Mouse (Mus musculus) kidney, postnatal 0 days (tissue): ENCODE measurements at regions not wholly inside any gene's neighbourhood (a gene's known extent, or its start where the extent isn't known, plus 50 kb on each side); places are given as distances from the start of the nearest gene placed in this dataset.

ENCODE experiments used
- ATAC-seq: fragments of 200-750 bp; cut with Nextera tagmentation; replicated peaks from 2 replicates; pipeline ENCODE4 v1.8.0; 2017; ENCODE audit warnings: low read depth, moderate number of reproducible peaks, moderate TSS enrichment, moderate library complexity; ENCODE audit not compliant: low FRiP score
- DNase-seq: peaks from one replicate; pipeline ENCODE4 v3.0.0-alpha.2; 2016; ENCODE audit warnings: low spot score
- H3K27ac ChIP-seq: fragments of 300-500 bp; sonication (generic); 2 replicates; pipeline ENCODE4 v1.5.1; 2014; ENCODE audit warnings: mild to moderate bottlenecking
- H3K27me3 ChIP-seq: fragments of 300-500 bp; sonication (generic); 2 replicates; pipeline ENCODE4 v1.6.1; 2014; ENCODE audit warnings: low read length, mixed read lengths; ENCODE audit not compliant: insufficient read depth
- H3K36me3 ChIP-seq: fragments of 300-500 bp; sonication (generic); 2 replicates; pipeline ENCODE4 v1.6.1; 2014; ENCODE audit warnings: low read length, mixed read lengths; ENCODE audit not compliant: insufficient read depth
- H3K4me1 ChIP-seq: fragments of 300-500 bp; sonication (generic); replicated peaks from 2 replicates; pipeline ENCODE4 v1.6.1; 2014; ENCODE audit warnings: antibody characterized with exemption, low read length, mixed read lengths; ENCODE audit not compliant: insufficient read depth
- H3K4me2 ChIP-seq: fragments of 300-500 bp; sonication (generic); 2 replicates; pipeline ENCODE4 v1.6.1; 2014; ENCODE audit warnings: mild to moderate bottlenecking, low read length, moderate library complexity, mixed read lengths
- H3K4me3 ChIP-seq: fragments of 300-500 bp; sonication (generic); replicated peaks from 2 replicates; pipeline ENCODE4 v1.5.1; 2014; ENCODE audit warnings: low read depth, low read length
- H3K9ac ChIP-seq: fragments of 300-500 bp; sonication (generic); 2 replicates; pipeline ENCODE4 v1.6.1; 2014; ENCODE audit warnings: low read depth, low read length
- H3K9me3 ChIP-seq: fragments of 300-500 bp; sonication (generic); replicated peaks from 2 replicates; pipeline ENCODE4 v1.6.1; 2016; ENCODE audit warnings: low read length, inconsistent platforms, mixed read lengths
- CTCF ChIP-seq: IDR thresholded peaks from 2 replicates; pipeline ENCODE4 v1.5.1; 2016; ENCODE audit warnings: antibody characterized with exemption, low read depth, mild to moderate bottlenecking, moderate library complexity
- WGBS: fragments of 180-500 bp; shearing (Covaris S2); extraction: QIAGEN DNeasy Blood & Tissue Kit; methylation state at CpG from one replicate; pipeline ENCODE4 v1.1.7; 2014; 5-methylcytosine and 5-hydroxymethylcytosine counted together

GRCm38 (mm10) chr7:130068316-130068715, 451.9 kb downstream of the Ate1 start:
- H3K27me3 ChIP-seq = no peaks in the 10 kb centered on the region
- H3K27ac ChIP-seq = no peak overlapping the region
- H3K4me2 ChIP-seq = no peak overlapping the region
- H3K36me3 ChIP-seq = no peaks in the 10 kb centered on the region
- no peak for ATAC-seq
- H3K4me1 ChIP-seq = peaks cover 4% of the 10 kb centered on the region; the same call in 1 of the 2 replicates
- no peak for DNase-seq
- no peak for TF ChIP-seq CTCF
- no peak overlapping the region for H3K9ac ChIP-seq
- 68% methylated on average over 3 of the region's 3 CpGs for WGBS
- H3K4me3 ChIP-seq = no peak overlapping the region
- no peaks in the 10 kb centered on the region for H3K9me3 ChIP-seq

- H3K9ac ChIP-seq = no peak overlapping the region
- no peak for DNase-seq
- no peak for TF ChIP-seq CTCF
- H3K36me3 ChIP-seq = no peaks in the 10 kb centered on the region
- 52% methylated on average over 11 of the region's 11 CpGs for WGBS
- ATAC-seq = no peak
- no peaks in the 10 kb centered on the region for H3K9me3 ChIP-seq
- peak overlapping the region; percentile 45 for H3K4me2 ChIP-seq
- H3K4me1 ChIP-seq = peaks cover 4% of the 10 kb centered on the region; the same call in 1 of the 2 replicates
- H3K4me3 ChIP-seq = 0 out of 2 replicates have a peak overlapping the region, but pooled peaks have one; percentile 16
- H3K27ac ChIP-seq = 0 out of 2 replicates have a peak overlapping the region, but pooled peaks have one; percentile 38
- no peaks in the 10 kb centered on the region for H3K27me3 ChIP-seq
These were observed 446.8 kb downstream of the Ate1 start for GRCm38 (mm10) chr7:130073388-130073787.

GRCm38 (mm10) chr7:130073890-130074819, 446.0 kb downstream of the Ate1 start:
- WGBS = 17% methylated on average over 27 of the region's 27 CpGs
- H3K36me3 ChIP-seq = no peaks in the 10 kb centered on the region
- no peak overlapping the region for H3K9ac ChIP-seq
- H3K4me1 ChIP-seq = peaks cover 4% of the 10 kb centered on the region; the same call in 1 of the 2 replicates
- ATAC-seq (no peak), DNase-seq (peak; percentile 88)
- H3K4me2 ChIP-seq = peak overlapping the region; percentile 45
- no peaks in the 10 kb centered on the region for H3K9me3 ChIP-seq
- no peaks in the 10 kb centered on the region for H3K27me3 ChIP-seq
- H3K4me3 ChIP-seq = peak overlapping the region; percentile 16; the same call in 1 of the 2 replicates
- H3K27ac ChIP-seq = no peak overlapping the region
- peak; percentile 62 for TF ChIP-seq CTCF

- H3K4me3 ChIP-seq = no peak overlapping the region
- no peak overlapping the region for H3K9ac ChIP-seq
- DNase-seq = no peak
- no peaks in the 10 kb centered on the region for H3K27me3 ChIP-seq
- no peak for TF ChIP-seq CTCF
- H3K4me1 ChIP-seq = no peaks in the 10 kb centered on the region; the same call in 1 of the 2 replicates
- H3K27ac ChIP-seq = no peak overlapping the region
- no peak overlapping the region for H3K4me2 ChIP-seq
- ATAC-seq = no peak
- no peaks in the 10 kb centered on the region for H3K9me3 ChIP-seq
- no peaks in the 10 kb centered on the region for H3K36me3 ChIP-seq
- 80% methylated on average over 4 of the region's 4 CpGs for WGBS
These were observed 437.5 kb downstream of the Ate1 start for GRCm38 (mm10) chr7:130082662-130083061.

GRCm38 (mm10) chr7:130085706-130086105, 434.5 kb downstream of the Ate1 start:
- H3K4me2 ChIP-seq = no peak overlapping the region
- H3K4me3 ChIP-seq = no peak overlapping the region
- no peak for TF ChIP-seq CTCF
- no peaks in the 10 kb centered on the region for H3K27me3 ChIP-seq
- no peak overlapping the region for H3K9ac ChIP-seq
- no peak overlapping the region for H3K27ac ChIP-seq
- H3K9me3 ChIP-seq = no peaks in the 10 kb centered on the region
- no peak for ATAC-seq
- H3K36me3 ChIP-seq = no peaks in the 10 kb centered on the region
- no peaks in the 10 kb centered on the region; the same call in 1 of the 2 replicates for H3K4me1 ChIP-seq
- DNase-seq = no peak

GRCm38 (mm10) chr7:130089896-130090610, 430.1 kb downstream of the Ate1 start:
- 87% methylated on average over 8 of the region's 8 CpGs for WGBS
- ATAC-seq (no peak), DNase-seq (no peak)
- TF ChIP-seq CTCF = no peak
- Histone ChIP-seq H3K4me2 (no peak overlapping the region), H3K9ac (no peak overlapping the region), H3K27ac (no peak overlapping the region), H3K27me3 (no peaks in the 10 kb centered on the region), H3K4me3 (no peak overlapping the region), H3K36me3 (no peaks in the 10 kb centered on the region), H3K9me3 (no peaks in the 10 kb centered on the region), H3K4me1 (no peaks in the 10 kb centered on the region)
